Mouse (Mus musculus) bone marrow macrophage, adult 2 months (primary cell): ENCODE results near the gene Gm853. TPM values are rescaled to one million over a fixed set of nuclear protein-coding genes. Genes with fewer than 3 reads are reported as not detected.
A peak's percentile ranks its signal among the peaks of the same experiment; 100 is the strongest.
"Not testable (repeated sequence)": the region's sequence is repeated elsewhere in the genome, so short reads cannot be mapped to it uniquely, and the experiment has no call there.

ENCODE experiments used
- H3K27ac ChIP-seq: 2 replicates; pipeline ENCODE4 v1.5.1; 2012; ENCODE audit warnings: low read depth, low read length; ENCODE audit not compliant: insufficient read depth
- H3K4me1 ChIP-seq: 2 replicates; pipeline ENCODE4 v1.6.1; 2012; ENCODE audit warnings: low read length; ENCODE audit not compliant: control insufficient read depth, insufficient read depth
- H3K4me3 ChIP-seq: 2 replicates; pipeline ENCODE4 v1.5.1; 2012; ENCODE audit warnings: mild to moderate bottlenecking, low read length, moderate library complexity; ENCODE audit not compliant: insufficient read depth
- CTCF ChIP-seq: IDR thresholded peaks from 2 replicates; pipeline ENCODE4 v1.5.1; 2012; ENCODE audit warnings: low read depth, mild to moderate bottlenecking, low read length, moderate library complexity
- POLR2A ChIP-seq: IDR thresholded peaks from 2 replicates; pipeline ENCODE4 v1.6.1; 2012; ENCODE audit warnings: mild to moderate bottlenecking, low read depth, low read length, borderline replicate concordance
- polyA plus RNA-seq: library from polyadenylated mRNA; stranded (reverse); fragments of >200 nt; gene quantifications from 2 replicates; pipeline ENCODE4 v1.2.4, GENCODE M21; 2012; ENCODE audit not compliant: missing spikeins, insufficient read depth, insufficient read length

Gm853 gene
- polyA plus RNA-seq, 1 experiment = not detected

- no peak overlapping the region for H3K4me3 ChIP-seq
- TF ChIP-seq POLR2A (no peak), CTCF (no peak)
- H3K27ac ChIP-seq = no peak overlapping the region
- H3K4me1 ChIP-seq = peaks cover 9% of the 10 kb centered on the region
Measured at GRCm38 (mm10) chr4:130252441-130253157, 30.4 kb upstream of the Gm853 start.

GRCm38 (mm10) chr4:130251763-130252162, 29.6 kb upstream of the Gm853 start:
- H3K4me3 ChIP-seq = no peak overlapping the region
- no peak overlapping the region for H3K27ac ChIP-seq
- peaks cover 9% of the 10 kb centered on the region for H3K4me1 ChIP-seq
- TF ChIP-seq POLR2A (no peak), CTCF (no peak)

GRCm38 (mm10) chr4:130251172-130251705, 29.0 kb upstream of the Gm853 start:
- no peak overlapping the region for H3K4me3 ChIP-seq
- TF ChIP-seq POLR2A = no peak
- TF ChIP-seq CTCF = no peak

GRCm38 (mm10) chr4:130248636-130249035, 26.4 kb upstream of the Gm853 start:
- no peak for TF ChIP-seq CTCF
- TF ChIP-seq POLR2A = no peak
- H3K27ac ChIP-seq = no peak overlapping the region
- H3K4me1 ChIP-seq = peaks cover 9% of the 10 kb centered on the region
- H3K4me3 ChIP-seq = no peak overlapping the region

More at GRCm38 (mm10) chr4:130251172-130251705, 29.0 kb upstream of the Gm853 start:
- Histone ChIP-seq H3K4me1 (peaks cover 9% of the 10 kb centered on the region), H3K27ac (no peak overlapping the region)

- Histone ChIP-seq H3K27ac (no peak overlapping the region), H3K4me1 (peaks cover under 1% of the 10 kb centered on the region; the same call in 1 of the 2 replicates), H3K4me3 (no peak overlapping the region)
- TF ChIP-seq CTCF = peak; percentile 88
- no peak for TF ChIP-seq POLR2A
Measured at GRCm38 (mm10) chr4:130246132-130246531, 23.9 kb upstream of the Gm853 start.

- Histone ChIP-seq H3K4me1 (no peaks in the 10 kb centered on the region), H3K4me3 (no peak overlapping the region), H3K27ac (no peak overlapping the region)
- TF ChIP-seq POLR2A (no peak), CTCF (no peak)
Measured at GRCm38 (mm10) chr4:130244749-130245148, 22.5 kb upstream of the Gm853 start.

- H3K4me1 ChIP-seq, H3K4me3 ChIP-seq, H3K27ac ChIP-seq: not testable (repeated sequence)
Measured at GRCm38 (mm10) chr4:130243621-130244020, 21.4 kb upstream of the Gm853 start.

- Histone ChIP-seq H3K27ac (no peak overlapping the region), H3K4me3 (no peak overlapping the region), H3K4me1 (no peaks in the 10 kb centered on the region)
- TF ChIP-seq POLR2A = no peak
- TF ChIP-seq CTCF = no peak
Measured at GRCm38 (mm10) chr4:130242956-130243355, 20.8 kb upstream of the Gm853 start.

- no peak overlapping the region for H3K27ac ChIP-seq
- no peaks in the 10 kb centered on the region for H3K4me1 ChIP-seq
- TF ChIP-seq CTCF (no peak), POLR2A (no peak)
- no peak overlapping the region for H3K4me3 ChIP-seq
Measured at GRCm38 (mm10) chr4:130240695-130241094, 18.5 kb upstream of the Gm853 start.

GRCm38 (mm10) chr4:130237607-130238006, 15.4 kb upstream of the Gm853 start:
- Histone ChIP-seq H3K4me1 (no peaks in the 10 kb centered on the region), H3K27ac (no peak overlapping the region), H3K4me3 (no peak overlapping the region)
- no peak for TF ChIP-seq POLR2A
- TF ChIP-seq CTCF = no peak
